Mouse (Mus musculus) testis, adult 2 months (tissue): ENCODE results near the gene Ankrd24.

Experiments used
- CTCF ChIP-seq: fragments of 200-500 bp; IDR thresholded peaks from 2 replicates; pipeline ENCODE4 v1.5.1; 2012; ENCODE audit warnings: low read depth, mild to moderate bottlenecking, inconsistent platforms, low read length, moderate library complexity; ENCODE audit not compliant: control insufficient read depth, insufficient read depth, insufficient replicate concordance
- POLR2A ChIP-seq: fragments of 200-500 bp; IDR thresholded peaks from 2 replicates; pipeline ENCODE4 v1.6.1; 2012; ENCODE audit warnings: low read depth, mild to moderate bottlenecking, inconsistent platforms, low read length, moderate library complexity; ENCODE audit not compliant: control insufficient read depth

- TF ChIP-seq CTCF (no peak), POLR2A (no peak)
Measured at GRCm38 (mm10) chr10:81592631-81593030, 35.7 kb upstream of the Ankrd24 start.
